Mouse (Mus musculus) liver, postnatal 0 days (tissue): ENCODE data around the gene 1600014C23Rik. TPM values are rescaled to one million over a fixed set of nuclear protein-coding genes. Genes with fewer than 3 reads are reported as not detected.

Experiments
- ATAC-seq: fragments of 200-750 bp; cut with Nextera tagmentation; 2 replicates; pipeline ENCODE4 v1.8.0; 2017; ENCODE audit warnings: mild to moderate bottlenecking, moderate library complexity
- DNase-seq: peaks from one replicate; pipeline ENCODE4 v3.0.0-alpha.2; 2016
- H3K27ac ChIP-seq: fragments of 300-500 bp; sonication (generic); 2 replicates; pipeline ENCODE4 v1.5.1; 2014; ENCODE audit warnings: antibody characterized with exemption, moderate library complexity, mild to moderate bottlenecking, low read depth
- H3K27me3 ChIP-seq: fragments of 300-500 bp; sonication (generic); 2 replicates; pipeline ENCODE4 v1.6.1; 2014; ENCODE audit warnings: low read length, control low read depth, mixed read lengths; ENCODE audit not compliant: insufficient read depth
- H3K36me3 ChIP-seq: fragments of 300-500 bp; sonication (generic); replicated peaks from 2 replicates; pipeline ENCODE4 v1.6.1; 2014; ENCODE audit warnings: mild to moderate bottlenecking, control low read depth, low read length, moderate library complexity, mixed read lengths; ENCODE audit not compliant: insufficient read depth
- H3K4me1 ChIP-seq: fragments of 300-500 bp; sonication (generic); 2 replicates; pipeline ENCODE4 v1.6.1; 2014; ENCODE audit warnings: antibody characterized with exemption, mild to moderate bottlenecking, control low read depth; ENCODE audit not compliant: insufficient read depth
- H3K4me2 ChIP-seq: fragments of 300-500 bp; sonication (generic); 2 replicates; pipeline ENCODE4 v1.6.1; 2014; ENCODE audit warnings: low read depth, mild to moderate bottlenecking, low read length, moderate library complexity, mixed read lengths
- H3K4me3 ChIP-seq: fragments of 300-500 bp; sonication (generic); 2 replicates; pipeline ENCODE4 v1.5.1; 2014; ENCODE audit warnings: low read depth, low read length
- H3K9ac ChIP-seq: fragments of 300-500 bp; sonication (generic); replicated peaks from 2 replicates; pipeline ENCODE4 v1.6.1; 2014; ENCODE audit warnings: mild to moderate bottlenecking, moderate library complexity
- H3K9me3 ChIP-seq: fragments of 300-500 bp; sonication (generic); 2 replicates; pipeline ENCODE4 v1.6.1; 2016; ENCODE audit warnings: mild to moderate bottlenecking, control low read depth, low read length, mixed read lengths
- CTCF ChIP-seq: sonication (generic); IDR thresholded peaks from 2 replicates; pipeline ENCODE4 v1.5.1; 2016; ENCODE audit warnings: antibody characterized with exemption, low read depth
- EP300 ChIP-seq: IDR thresholded peaks from 2 replicates; pipeline ENCODE4 v1.6.1; 2016; ENCODE audit warnings: antibody characterized with exemption, low read depth, mild to moderate bottlenecking
- WGBS: fragments of 180-500 bp; shearing (Covaris S2); extraction: QIAGEN DNeasy Blood & Tissue Kit; methylation state at CpG from one replicate; pipeline ENCODE4 v1.1.7; 2014; ENCODE audit not compliant: insufficient replicate concordance; 5-methylcytosine and 5-hydroxymethylcytosine counted together
- polyA plus RNA-seq: library from polyadenylated mRNA; unstranded; fragments of >200 nt; fragmentation: Nextera tagmentation; extraction: Ambion mirVana; gene quantifications from 2 replicates; pipeline ENCODE4 v1.2.1, GENCODE M21; 2015

The 1600014C23Rik gene
- polyA plus RNA-seq, 1 experiment from 2014 or later: not detected

DNA sequence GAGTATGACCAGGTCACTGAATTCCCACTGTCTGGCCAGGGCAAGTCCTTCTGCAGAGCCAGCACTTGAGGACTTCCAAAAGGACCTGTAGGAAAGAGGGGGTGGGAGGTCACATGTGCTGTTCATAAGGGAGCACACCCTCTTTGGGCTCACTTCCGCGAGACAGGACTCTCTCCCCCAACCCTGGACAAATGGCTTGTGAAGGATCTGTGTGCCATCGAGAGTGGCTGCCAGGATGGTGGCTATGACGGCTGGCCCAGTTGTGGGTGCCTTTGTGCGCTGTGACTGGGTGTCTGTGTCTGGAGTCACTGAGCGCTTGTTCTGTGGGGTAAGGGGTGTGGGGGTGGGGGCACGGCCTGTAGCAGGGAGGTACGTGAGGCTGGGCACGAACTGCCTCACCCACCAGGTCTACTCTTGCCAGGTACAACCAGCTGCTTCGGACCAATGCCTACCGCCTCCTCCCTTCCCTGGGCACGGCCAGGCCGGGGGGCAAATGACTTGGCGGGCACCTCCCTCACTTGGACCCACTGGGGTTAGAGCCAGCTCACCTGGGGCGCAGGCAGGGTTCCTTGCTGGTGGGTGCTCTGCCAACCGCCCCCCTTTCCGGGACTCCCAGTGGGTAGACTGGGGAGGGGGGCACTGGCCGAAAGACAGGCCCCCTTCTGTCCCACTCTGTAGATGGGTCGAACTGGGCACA is 458 bp downstream of the 1600014C23Rik start:
- H3K9ac ChIP-seq: peak overlapping the region; percentile 48; the same call in 1 of the 2 replicates
- WGBS: 71% methylated on average over 16 of the region's 19 CpGs

DNA sequence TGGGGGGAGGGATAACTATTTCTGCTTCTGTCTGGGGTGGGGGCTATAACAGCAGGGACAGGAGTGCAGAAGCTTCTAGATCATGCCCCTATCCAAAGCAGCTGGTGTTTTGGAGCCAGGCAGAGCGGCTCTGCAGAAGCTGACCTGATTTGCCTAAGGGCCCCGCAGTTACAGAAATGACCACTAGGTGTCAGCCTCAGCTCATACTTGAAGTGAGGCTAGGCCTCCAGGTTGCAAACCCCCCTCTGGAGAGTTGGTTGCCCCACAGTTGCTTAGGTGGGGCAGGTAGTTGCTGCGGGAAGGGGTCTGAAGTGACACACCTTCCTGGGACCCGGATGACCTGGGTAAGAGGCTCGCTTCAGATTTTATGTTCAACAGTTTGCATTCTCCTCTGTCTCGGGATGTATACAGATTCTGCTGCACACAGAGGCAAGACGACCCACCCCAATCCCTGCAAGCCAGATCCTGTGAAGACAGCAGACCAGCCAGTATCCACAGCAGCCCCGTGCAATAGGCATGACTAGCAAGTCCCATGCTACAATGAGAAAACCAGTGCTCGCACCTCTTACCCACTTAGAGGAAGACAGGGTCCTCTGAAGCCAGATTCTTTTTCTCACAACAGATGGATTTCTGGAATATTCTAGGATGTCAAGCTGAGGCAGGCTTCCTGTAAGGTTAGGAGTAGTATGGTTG is 2.3 kb downstream of the 1600014C23Rik start:
- no peaks in the 10 kb centered on the region for H3K36me3 ChIP-seq
- no peak overlapping the region for H3K4me3 ChIP-seq
- DNase-seq: peak; percentile 88
- peaks cover 15% of the 10 kb centered on the region for H3K27me3 ChIP-seq
- H3K4me1 ChIP-seq: peaks cover 36% of the 10 kb centered on the region
- no peak overlapping the region for H3K27ac ChIP-seq
- no peak overlapping the region for H3K9ac ChIP-seq
- H3K9me3 ChIP-seq: no peaks in the 10 kb centered on the region
- WGBS: 26% methylated on average over 9 of the region's 9 CpGs
- TF ChIP-seq CTCF (peak; percentile 95), EP300 (no peak)
- H3K4me2 ChIP-seq: no peak overlapping the region
- peak; percentile 41 for ATAC-seq

More for the DNA sequence above, 458 bp downstream of the 1600014C23Rik start:
- H3K27ac ChIP-seq: no peak overlapping the region
- DNase-seq (no peak), ATAC-seq (no peak)
- H3K4me2 ChIP-seq: peak overlapping the region; percentile 78
- TF ChIP-seq CTCF (no peak), EP300 (no peak)
- peaks cover 40% of the 10 kb centered on the region for H3K4me1 ChIP-seq
- no peaks in the 10 kb centered on the region for H3K36me3 ChIP-seq
- H3K9me3 ChIP-seq: no peaks in the 10 kb centered on the region
- peaks cover 15% of the 10 kb centered on the region for H3K27me3 ChIP-seq
- H3K4me3 ChIP-seq: peak overlapping the region; percentile 39; the same call in 1 of the 2 replicates

DNA sequence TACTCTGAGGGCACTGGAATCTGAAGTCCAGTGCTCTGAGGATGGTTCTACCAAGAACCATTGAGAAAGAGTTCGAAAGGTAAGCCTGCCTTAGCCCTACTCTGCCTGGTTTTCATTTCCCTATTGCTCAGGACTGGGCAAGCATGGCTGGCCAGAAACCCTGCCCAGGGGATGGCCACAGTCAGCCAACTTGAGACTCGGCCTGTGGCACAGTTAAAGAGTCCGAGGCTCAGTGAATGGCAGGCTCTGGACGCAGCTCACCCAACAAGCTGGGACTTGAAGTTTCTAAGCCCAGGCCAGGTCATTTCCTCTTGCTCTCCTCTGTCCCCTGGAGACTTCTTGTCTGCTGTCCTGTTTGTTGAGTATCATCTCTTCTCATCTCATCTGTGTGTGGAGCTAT is 2.9 kb downstream of the 1600014C23Rik start:
- peaks cover 15% of the 10 kb centered on the region for H3K27me3 ChIP-seq
- no peaks in the 10 kb centered on the region for H3K36me3 ChIP-seq
- 88% methylated on average over 4 of the region's 4 CpGs for WGBS

GRCm38 (mm10) chr17:45729387-45729786 is 4.3 kb downstream of the 1600014C23Rik start:
- H3K4me2 ChIP-seq: no peak overlapping the region
- H3K4me1 ChIP-seq: peaks cover 21% of the 10 kb centered on the region
- ATAC-seq (no peak), DNase-seq (no peak)
- 66% methylated on average over 10 of the region's 10 CpGs for WGBS
- H3K9me3 ChIP-seq: no peaks in the 10 kb centered on the region
- no peak for TF ChIP-seq EP300
- no peak for TF ChIP-seq CTCF
- H3K27me3 ChIP-seq: peaks cover 15% of the 10 kb centered on the region
- no peak overlapping the region for H3K4me3 ChIP-seq
- H3K27ac ChIP-seq: no peak overlapping the region
- no peaks in the 10 kb centered on the region for H3K36me3 ChIP-seq
- no peak overlapping the region for H3K9ac ChIP-seq

More for the DNA sequence above, 2.9 kb downstream of the 1600014C23Rik start:
- no peak for ATAC-seq
- H3K27ac ChIP-seq: no peak overlapping the region
- no peaks in the 10 kb centered on the region for H3K9me3 ChIP-seq
- no peak for DNase-seq
- peaks cover 34% of the 10 kb centered on the region for H3K4me1 ChIP-seq
- no peak overlapping the region for H3K9ac ChIP-seq
- H3K4me2 ChIP-seq: no peak overlapping the region
- TF ChIP-seq EP300 (no peak), CTCF (no peak)
- H3K4me3 ChIP-seq: no peak overlapping the region

GRCm38 (mm10) chr17:45727983-45728723 is 5.5 kb downstream of the 1600014C23Rik start:
- Histone ChIP-seq H3K4me3 (no peak overlapping the region), H3K9ac (no peak overlapping the region), H3K27me3 (peaks cover 12% of the 10 kb centered on the region), H3K9me3 (no peaks in the 10 kb centered on the region), H3K27ac (no peak overlapping the region), H3K4me2 (no peak overlapping the region), H3K36me3 (no peaks in the 10 kb centered on the region), H3K4me1 (peaks cover 14% of the 10 kb centered on the region)
- TF ChIP-seq CTCF (no peak), EP300 (no peak)
- no peak for DNase-seq
- ATAC-seq: no peak
- 76% methylated on average over 8 of the region's 8 CpGs for WGBS

DNA sequence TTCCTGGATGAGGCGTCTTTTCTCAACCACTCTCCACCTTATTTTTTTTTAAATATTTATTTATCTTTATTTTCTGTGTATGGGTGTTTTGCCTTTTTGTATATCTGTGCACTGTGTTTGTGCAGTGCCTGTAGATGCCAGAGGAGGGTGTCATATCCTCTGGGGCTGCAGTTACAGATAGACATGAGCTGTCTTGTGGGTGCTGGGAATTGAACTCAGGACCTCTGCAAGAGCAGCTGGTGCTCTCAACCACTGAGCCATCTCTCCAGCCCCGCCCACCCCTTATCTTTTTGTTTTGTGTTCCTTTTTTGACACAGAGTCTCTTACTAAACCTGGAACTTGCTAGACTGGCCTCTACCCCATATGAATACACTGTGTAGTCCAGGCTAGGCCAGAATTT is 6.2 kb downstream of the 1600014C23Rik start:
- ATAC-seq: no peak
- no peak for DNase-seq
- Histone ChIP-seq H3K4me3 (no peak overlapping the region), H3K27ac (no peak overlapping the region), H3K9ac (no peak overlapping the region), H3K4me1 (peaks cover 14% of the 10 kb centered on the region), H3K27me3 (peaks cover 8% of the 10 kb centered on the region; the same call in 1 of the 2 replicates), H3K36me3 (no peaks in the 10 kb centered on the region), H3K9me3 (no peaks in the 10 kb centered on the region), H3K4me2 (no peak overlapping the region)
- TF ChIP-seq EP300: no peak
- no peak for TF ChIP-seq CTCF
- 74% methylated on average over 2 of the region's 2 CpGs for WGBS
